Mouse (Mus musculus): Measurements from ENCODE around the gene Daglb.

GRCm38 (mm10) chr5:143517005-143517404 is 52.6 kb downstream of the Daglb start:
- no peak for TF ChIP-seq CTCF (IDR thresholded peaks at IDR 0.05; ENCODE audit: low read depth, low read length)
- no peak for TF ChIP-seq GATA2 (IDR thresholded peaks at IDR 0.05; ENCODE audit: borderline replicate concordance, low read depth, low read length)
- no peak for TF ChIP-seq TAL1 (conservative IDR thresholded peaks at IDR 0.05; ENCODE audit: low read depth, low read length)
- TF ChIP-seq GATA1 (IDR thresholded peaks at IDR 0.05; ENCODE audit: borderline replicate concordance, low read length), result no peak
- no peak for TF ChIP-seq POLR2AphosphoS5 (IDR thresholded peaks at IDR 0.05; ENCODE audit: insufficient replicate concordance, low read depth, low read length)

All from G1E (cell line).